Comparison of ENCODE assay signal across 25 mouse cellular contexts in the genomic region with DNA sequence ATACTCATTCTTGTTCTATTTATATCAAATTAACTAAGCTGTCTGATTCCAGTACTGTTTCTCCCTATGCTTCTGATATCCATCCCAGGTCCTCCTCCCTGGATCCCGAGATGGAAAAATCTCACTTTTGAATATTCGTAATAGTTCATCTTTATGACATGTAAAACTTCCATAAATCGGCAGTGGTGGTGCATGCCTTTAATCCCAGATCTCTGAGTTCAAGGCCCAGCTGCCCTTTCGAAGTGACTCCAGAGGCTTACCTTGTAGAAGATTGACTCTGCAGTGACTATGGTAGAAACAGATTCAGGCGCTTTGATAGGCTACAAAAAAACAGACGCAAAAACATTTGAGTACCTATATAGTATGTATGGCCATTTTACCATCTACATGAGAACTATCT. TPM values are rescaled to one million over a fixed set of nuclear protein-coding genes. Genes with fewer than 3 reads are reported as not detected.
DNase-seq lines count a peak whose midpoint lies in the region; ATAC-seq lines count a peak whose summit lies in the region.
"Had no signal": no experiment of that assay in that cellular context is flagged by ENCODE, and none has a peak within 500 bp of the region (broad histone marks: within the 10 kb centered on the region; RNA-seq: fewer than 3 reads in every experiment).

No protein-coding gene starts in this region.

- no peaks in the 10 kb centered on the region for H3K27me3 ChIP-seq in midbrain, embryonic 11.5 days (ENCODE audit: control insufficient read depth, insufficient read depth, low read length)
- H3K27me3 ChIP-seq in midbrain, embryonic 14.5 days (ENCODE audit: control insufficient read depth, insufficient read depth, low read length) = no peaks in the 10 kb centered on the region
- no peaks in the 10 kb centered on the region for H3K27me3 ChIP-seq in forebrain, embryonic 14.5 days (replicated peaks; ENCODE audit: control insufficient read depth, insufficient read depth, low read length)
- H3K27me3 ChIP-seq: embryonic facial prominence, embryonic 12.5 days; forebrain, embryonic 13.5 days had no signal

- peak; percentile 73 for DNase-seq in heart, adult 11 months
- DNase-seq in heart, postnatal 14 days = no peak
- DNase-seq in midbrain, embryonic 11.5 days (ENCODE audit: low spot score, missing footprints) = peak; percentile 76
- no peak for DNase-seq in midbrain, embryonic 14.5 days
- DNase-seq in forebrain, embryonic 14.5 days (ENCODE audit: low spot score) = no peak
- DNase-seq: adrenal gland, adult 8-10 months; adrenal gland, postnatal 14 days; cerebellum, adult 11 months; cerebellum, adult 18-20 months; cerebellum, adult 8-10 months; cerebellum, adult 9-11 months; cerebellum, postnatal 14 days; cerebellum, postnatal 36 days had no signal

- H3K9ac ChIP-seq in midbrain, embryonic 11.5 days (ENCODE audit: low read length) = no peak overlapping the region
- H3K9ac ChIP-seq in midbrain, embryonic 14.5 days (replicated peaks; ENCODE audit: low read length) = no peak overlapping the region
- H3K9ac ChIP-seq in forebrain, embryonic 14.5 days (ENCODE audit: low read length) = no peak overlapping the region
- H3K9ac ChIP-seq: embryonic facial prominence, embryonic 12.5 days; forebrain, embryonic 13.5 days had no signal

- no peak overlapping the region for H3K4me2 ChIP-seq in midbrain, embryonic 11.5 days
- H3K4me2 ChIP-seq in midbrain, embryonic 14.5 days (ENCODE audit: low read length) = no peak overlapping the region
- H3K4me2 ChIP-seq in forebrain, embryonic 14.5 days (ENCODE audit: low read length) = no peak overlapping the region
- H3K4me2 ChIP-seq: forebrain, embryonic 13.5 days had no signal

- no peaks in the 10 kb centered on the region for H3K9me3 ChIP-seq in midbrain, embryonic 11.5 days (ENCODE audit: control insufficient read depth, low read length)
- H3K9me3 ChIP-seq in midbrain, embryonic 14.5 days (ENCODE audit: control insufficient read depth, low read length) = no peaks in the 10 kb centered on the region
- no peaks in the 10 kb centered on the region for H3K9me3 ChIP-seq in forebrain, embryonic 14.5 days (replicated peaks; ENCODE audit: control insufficient read depth, low read length)
- H3K9me3 ChIP-seq: embryonic facial prominence, embryonic 10.5 days; embryonic facial prominence, embryonic 12.5 days; forebrain, embryonic 13.5 days had no signal

- no peak for ATAC-seq in midbrain, embryonic 11.5 days (ENCODE audit: low FRiP score)
- no peak for ATAC-seq in midbrain, embryonic 14.5 days (ENCODE audit: low FRiP score, low TSS enrichment)
- ATAC-seq in forebrain, embryonic 14.5 days = no peak
- ATAC-seq: forebrain, embryonic 13.5 days; forebrain, embryonic 16.5 days had no signal

- intact Hi-C loops in heart, postnatal 14 days (cut with DNase I) = loop anchor here (5.0 to 10.0 kb wide), 3 partner anchors 47 to 550 kb away; a partner anchor contains a TSS

- H3K36me3 ChIP-seq in midbrain, embryonic 11.5 days (ENCODE audit: control insufficient read depth, insufficient read depth, low read length) = 0 out of 2 replicates have a peak, but pooled peaks cover 8% of the 10 kb centered on the region
- peaks cover 36% of the 10 kb centered on the region for H3K36me3 ChIP-seq in midbrain, embryonic 14.5 days (ENCODE audit: control insufficient read depth, insufficient read depth, low read length)
- peaks cover 36% of the 10 kb centered on the region for H3K36me3 ChIP-seq in forebrain, embryonic 14.5 days (ENCODE audit: control insufficient read depth, insufficient read depth, low read length)

- H3K4me3 ChIP-seq in midbrain, embryonic 11.5 days (ENCODE audit: low read depth, low read length) = no peak overlapping the region
- no peak overlapping the region for H3K4me3 ChIP-seq in midbrain, embryonic 14.5 days (replicated peaks; ENCODE audit: low read depth, low read length)
- H3K4me3 ChIP-seq in forebrain, embryonic 14.5 days (ENCODE audit: low read depth, low read length) = no peak overlapping the region
- H3K4me3 ChIP-seq: embryonic facial prominence, embryonic 12.5 days; forebrain, embryonic 13.5 days had no signal

- H3K4me1 ChIP-seq in midbrain, embryonic 11.5 days (ENCODE audit: control insufficient read depth, insufficient read depth, low read length) = no peaks in the 10 kb centered on the region; the same call in 1 of the 2 replicates
- H3K4me1 ChIP-seq in midbrain, embryonic 14.5 days (ENCODE audit: control insufficient read depth, insufficient read depth, low read length) = peaks cover 6% of the 10 kb centered on the region; the same call in 1 of the 2 replicates
- H3K4me1 ChIP-seq in forebrain, embryonic 14.5 days (ENCODE audit: control insufficient read depth, insufficient read depth, low read length) = peaks cover 8% of the 10 kb centered on the region

- no peak overlapping the region for H3K27ac ChIP-seq in midbrain, embryonic 11.5 days (ENCODE audit: low read depth, low read length)
- H3K27ac ChIP-seq in midbrain, embryonic 14.5 days (replicated peaks; ENCODE audit: low read depth, low read length) = no peak overlapping the region
- H3K27ac ChIP-seq in forebrain, embryonic 14.5 days (ENCODE audit: low read depth, low read length) = no peak overlapping the region
- H3K27ac ChIP-seq: embryonic facial prominence, embryonic 10.5 days; embryonic facial prominence, embryonic 12.5 days; forebrain, embryonic 13.5 days had no signal

- 94% methylated on average over 6 of the region's 6 CpGs for WGBS in midbrain, embryonic 11.5 days
- WGBS in midbrain, embryonic 14.5 days = 97% methylated on average over 6 of the region's 6 CpGs
- 96% methylated on average over 6 of the region's 6 CpGs for WGBS in forebrain, embryonic 14.5 days

RNA-seq across cellular contexts. Expression of a gene that starts 6.4 kb away (rescaled TPM):
- total RNA-seq in heart, postnatal 14 days (2021) = not detected
- polyA plus RNA-seq in midbrain, embryonic 11.5 days (2014; fragmentation: Nextera tagmentation; extraction: Ambion mirVana) = not detected in 2 replicates
- polyA plus RNA-seq in midbrain, embryonic 14.5 days (2014; fragmentation: Nextera tagmentation; extraction: Ambion mirVana) = not detected in 2 replicates
- polyA plus RNA-seq in forebrain, embryonic 14.5 days (2014; fragmentation: Nextera tagmentation; extraction: Ambion mirVana) = not detected in 2 replicates
- total RNA-seq: adrenal gland, adult 8-10 months; adrenal gland, postnatal 14 days; adrenal gland, postnatal 4 days; common myeloid progenitor, adult 5-6 weeks; ES-E14; MEL had no signal
- polyA plus RNA-seq: brain, embryonic 14.5 days; C2C12; embryonic facial prominence, embryonic 10.5 days; embryonic facial prominence, embryonic 12.5 days; embryonic facial prominence, embryonic 14.5 days; forebrain, embryonic 11.5 days; forebrain, embryonic 13.5 days; forebrain, embryonic 16.5 days had no signal

RNA-seq across cellular contexts. Expression of a gene that starts 12.4 kb away (rescaled TPM):
- total RNA-seq in heart, postnatal 14 days (2021) = 10 to 100 TPM; 80.3 to 85.6 TPM
- polyA plus RNA-seq in midbrain, embryonic 11.5 days (2014; fragmentation: Nextera tagmentation; extraction: Ambion mirVana) = 86.4 and 88.8 TPM in 2 replicates
- 66.9 and 72.5 TPM in 2 replicates for polyA plus RNA-seq in midbrain, embryonic 14.5 days (2014; fragmentation: Nextera tagmentation; extraction: Ambion mirVana)
- 66.6 and 74.9 TPM in 2 replicates for polyA plus RNA-seq in forebrain, embryonic 14.5 days (2014; fragmentation: Nextera tagmentation; extraction: Ambion mirVana)

RNA-seq across cellular contexts. Expression of a gene that starts 48.2 kb away (rescaled TPM):
- 1 to 10 TPM; 4.2 to 5.1 TPM for total RNA-seq in heart, postnatal 14 days (2021)
- 13.8 and 15.9 TPM in 2 replicates for polyA plus RNA-seq in midbrain, embryonic 11.5 days (2014; fragmentation: Nextera tagmentation; extraction: Ambion mirVana)
- polyA plus RNA-seq in midbrain, embryonic 14.5 days (2014; fragmentation: Nextera tagmentation; extraction: Ambion mirVana) = 15.7 and 18.5 TPM in 2 replicates
- 17.3 and 19.6 TPM in 2 replicates for polyA plus RNA-seq in forebrain, embryonic 14.5 days (2014; fragmentation: Nextera tagmentation; extraction: Ambion mirVana)

RNA-seq across cellular contexts. Expression of a gene that starts 48.8 kb away (rescaled TPM):
- 10 to 100 TPM in 1 of 2 experiments, 1 to 10 TPM in 1; 9.6 to 10.9 TPM for total RNA-seq in heart, postnatal 14 days (2021)
- polyA plus RNA-seq in midbrain, embryonic 11.5 days (2014; fragmentation: Nextera tagmentation; extraction: Ambion mirVana) = 13.3 and 13.6 TPM in 2 replicates
- 21.8 and 24.4 TPM in 2 replicates for polyA plus RNA-seq in midbrain, embryonic 14.5 days (2014; fragmentation: Nextera tagmentation; extraction: Ambion mirVana)
- polyA plus RNA-seq in forebrain, embryonic 14.5 days (2014; fragmentation: Nextera tagmentation; extraction: Ambion mirVana) = 12.2 and 18.1 TPM in 2 replicates

Comparison
In these comparisons a context has a peak if more than half of its experiments do, and no peak if none do; other contexts are left out.
1. DNase-seq: peak in heart, adult 11 months (single experiment) and midbrain, embryonic 11.5 days (single experiment); none in heart, postnatal 14 days (0 of 2), midbrain, embryonic 14.5 days (single experiment) and forebrain, embryonic 14.5 days (single experiment).